Mouse (Mus musculus): Measurements from ENCODE around the gene Ush1c. TPM values are rescaled to one million over a fixed set of nuclear protein-coding genes. Genes with fewer than 3 reads are reported as not detected.

Ush1c gene
- not detected in 2 replicates for total RNA-seq (2017)

DNA sequence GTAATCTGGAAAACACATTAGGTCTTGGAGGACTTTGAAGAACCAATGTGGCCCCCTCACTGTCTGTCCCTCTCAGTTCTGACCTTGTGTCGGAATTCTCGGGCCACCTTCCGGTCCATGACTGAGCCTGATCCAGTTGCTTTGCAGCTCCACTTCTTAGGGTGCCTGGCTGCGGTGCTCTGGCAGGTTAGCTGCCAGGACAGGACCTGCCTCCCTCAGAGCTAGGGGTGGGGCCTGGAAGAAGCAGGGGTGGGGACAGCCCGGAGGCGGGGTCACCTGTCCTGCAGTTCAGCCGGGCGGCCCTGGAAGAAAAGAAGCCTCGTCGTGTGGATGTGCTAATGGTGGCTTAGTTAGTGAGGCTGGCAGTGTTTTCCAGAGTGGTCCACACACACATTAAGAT is at the start of gene Ush1c:
Gene Ush1c (minus strand): TSS at position 158 of the 400 bp plus-strand sequence.
- ATAC-seq (replicated peaks; ENCODE audit: low read depth, poor library complexity, severe bottlenecking): no peak

DNA sequence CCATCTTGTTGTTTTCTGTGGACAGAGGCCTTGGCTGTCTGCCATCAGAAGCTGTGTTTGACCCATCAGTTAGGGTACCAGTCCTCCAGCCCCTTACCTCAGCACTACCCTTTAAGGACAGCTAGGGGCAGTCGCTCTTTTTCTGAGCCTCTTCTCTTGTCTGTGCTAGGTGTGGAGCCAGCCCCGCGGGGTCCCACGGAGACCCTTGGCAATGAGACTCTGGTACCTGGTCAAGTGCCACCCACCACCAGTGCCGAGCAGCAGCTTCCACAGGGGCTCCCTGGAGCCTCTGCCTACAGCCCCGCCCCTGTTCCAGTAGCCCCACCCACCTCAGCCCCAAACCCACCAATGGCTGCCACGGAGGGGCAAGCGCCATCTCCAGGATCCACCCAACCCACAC is 48.7 kb upstream of the Ush1c start:
- no peak for ATAC-seq (replicated peaks; ENCODE audit: low read depth, poor library complexity, severe bottlenecking)

DNA sequence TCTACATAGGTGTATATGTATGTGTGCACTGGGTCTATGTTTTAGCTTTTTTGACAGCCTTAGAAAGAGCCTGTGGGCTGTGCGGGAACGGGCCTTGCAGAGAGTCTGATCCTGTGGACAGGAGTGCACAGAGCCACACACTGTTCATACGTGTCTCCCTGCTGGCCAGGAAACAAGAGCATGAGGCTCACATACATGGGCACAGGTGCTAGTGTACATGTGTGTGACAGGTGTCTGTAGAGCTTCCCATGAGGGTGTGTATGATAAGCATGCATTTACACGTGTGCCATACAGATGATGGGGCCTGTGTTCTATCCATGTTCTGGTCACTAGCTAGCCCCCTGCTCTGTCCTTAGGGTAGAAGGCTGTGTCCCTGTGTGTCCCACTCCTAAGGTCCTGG is 48.1 kb upstream of the Ush1c start:
- ATAC-seq (replicated peaks; ENCODE audit: low read depth, poor library complexity, severe bottlenecking): no peak

DNA sequence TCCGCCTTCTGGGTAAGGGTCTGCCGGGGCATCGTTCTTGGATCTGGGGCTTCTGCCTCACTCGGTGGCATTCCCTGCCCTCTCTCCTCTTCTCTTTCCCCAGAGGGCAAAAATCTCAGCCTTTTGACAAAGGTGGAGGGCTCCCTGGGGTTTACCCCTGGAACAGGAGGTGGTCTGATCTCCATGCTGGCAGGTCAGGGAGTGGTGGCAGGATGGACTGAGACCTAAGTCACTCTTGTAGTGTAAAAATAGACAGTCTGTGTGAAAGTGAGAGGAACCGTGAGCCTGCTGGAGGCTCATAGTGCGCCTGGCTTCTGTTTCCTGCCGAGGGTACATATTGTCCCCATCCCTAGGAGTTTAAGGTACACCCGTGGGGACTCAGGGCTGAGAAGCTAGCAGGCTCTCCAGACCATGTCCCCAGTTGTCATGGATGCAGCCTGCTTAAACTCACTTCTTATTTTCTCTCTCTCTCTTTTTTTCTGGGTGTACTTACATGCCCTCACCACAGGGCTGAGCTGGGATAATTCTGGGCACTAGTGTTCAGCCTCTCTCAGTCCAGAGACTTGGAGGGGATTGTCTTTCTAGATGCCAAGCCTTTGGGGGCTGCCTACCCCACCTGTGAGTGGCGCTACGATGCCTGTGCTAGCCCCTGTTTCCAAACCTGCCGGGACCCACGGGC is 47.0 kb upstream of the Ush1c start:
- no peak for ATAC-seq (replicated peaks; ENCODE audit: low read depth, poor library complexity, severe bottlenecking)

DNA sequence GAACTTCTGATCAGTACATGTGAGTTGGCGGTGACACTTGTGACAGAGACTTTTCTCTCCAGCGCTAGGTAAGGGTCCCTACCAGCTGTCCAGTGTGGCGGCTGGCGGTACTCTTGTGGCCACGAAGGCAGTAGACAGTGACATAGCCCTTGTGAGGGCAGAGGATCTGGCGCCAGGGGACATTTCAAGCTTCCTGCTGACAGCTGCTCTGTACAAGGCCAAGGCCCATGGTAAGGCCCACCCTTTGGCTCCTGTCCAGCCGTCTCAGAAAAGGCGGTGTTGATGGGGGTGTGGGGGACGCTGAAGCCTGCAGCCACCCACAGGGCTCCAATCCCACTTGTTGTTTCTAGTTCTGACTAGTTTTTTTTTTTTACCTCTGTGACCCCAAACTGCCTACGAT is 45.4 kb upstream of the Ush1c start:
- no peak for ATAC-seq (replicated peaks; ENCODE audit: low read depth, poor library complexity, severe bottlenecking)

DNA sequence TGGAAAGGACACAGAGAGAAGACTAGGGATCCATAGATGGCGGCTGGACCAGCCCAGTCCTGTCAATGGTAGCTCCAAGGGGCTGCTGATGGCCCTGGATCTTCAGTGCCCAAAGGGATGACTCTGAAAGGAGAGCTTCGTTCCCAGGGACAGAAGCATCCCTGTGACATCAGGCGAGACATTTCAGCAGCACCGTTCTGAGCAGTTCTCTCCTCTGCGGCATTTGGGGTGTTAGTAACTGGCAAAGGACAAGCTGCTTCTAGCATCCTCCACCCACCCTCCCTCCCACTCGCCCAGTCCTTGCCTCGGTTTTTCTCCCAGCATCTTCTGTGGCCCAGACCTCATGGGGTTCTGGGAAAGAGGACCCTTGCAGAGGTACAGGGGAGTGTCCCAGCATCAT is 44.0 kb upstream of the Ush1c start:
- no peak for ATAC-seq (replicated peaks; ENCODE audit: low read depth, poor library complexity, severe bottlenecking)

DNA sequence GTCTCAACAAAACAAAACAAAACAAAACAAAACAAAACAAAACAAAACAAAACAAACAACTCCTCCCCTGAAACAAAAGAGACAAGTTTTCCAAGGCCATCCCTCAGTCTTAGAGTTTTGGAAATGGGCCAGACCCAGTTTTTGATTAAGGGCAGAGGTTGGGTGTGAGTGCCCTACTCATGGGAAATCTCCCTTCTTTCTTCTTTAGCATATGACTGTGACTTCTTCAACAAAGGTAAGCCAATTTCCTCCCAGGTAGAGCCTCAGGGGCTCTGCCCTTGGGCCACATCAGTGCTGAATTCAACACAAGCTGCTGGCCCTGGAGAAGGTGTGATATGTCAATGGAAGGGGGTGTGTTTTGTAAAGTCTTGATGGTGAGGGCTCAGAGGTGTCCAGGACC is 42.6 kb upstream of the Ush1c start:
- no peak for ATAC-seq (replicated peaks; ENCODE audit: low read depth, poor library complexity, severe bottlenecking)

DNA sequence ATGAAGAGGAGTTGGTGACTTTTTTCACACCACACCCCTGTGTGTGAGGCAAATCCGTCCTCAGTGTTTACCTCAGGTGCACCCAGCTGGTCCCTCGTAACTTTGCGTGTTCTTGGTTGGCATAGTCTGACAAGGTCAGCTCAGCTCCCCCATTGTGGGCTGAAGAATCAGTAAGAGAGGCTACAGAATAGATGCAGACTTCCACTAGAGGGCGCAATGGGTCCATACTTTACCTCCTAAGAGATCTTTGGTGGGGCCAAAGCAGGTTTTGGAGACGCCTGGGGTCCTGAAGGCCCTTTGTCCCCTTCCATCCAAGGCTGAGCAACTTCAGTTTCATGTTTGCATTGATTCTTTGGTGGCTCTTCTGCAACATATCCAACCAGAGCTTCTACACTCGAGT is 41.6 kb upstream of the Ush1c start:
- peak; percentile 76 for ATAC-seq (replicated peaks; ENCODE audit: low read depth, poor library complexity, severe bottlenecking)

DNA sequence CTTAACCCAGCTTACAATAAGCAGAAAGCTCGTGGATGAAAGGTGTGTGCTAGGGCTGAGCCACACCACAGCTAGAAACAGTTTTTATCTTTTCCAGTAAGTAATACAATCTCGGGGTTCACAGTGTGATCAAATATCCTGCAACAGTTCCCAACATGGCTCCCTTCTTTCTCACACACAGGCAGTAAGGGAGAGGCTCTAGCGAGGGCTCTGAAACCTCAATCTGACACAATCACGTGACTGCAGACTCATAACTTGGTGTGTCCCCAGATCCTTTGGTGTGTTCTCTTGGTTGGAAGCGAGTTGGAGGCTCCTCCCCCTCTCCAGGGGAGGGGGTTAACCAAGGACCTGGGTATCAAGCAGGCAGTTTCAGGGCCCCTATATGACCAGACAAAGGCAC is 37.9 kb upstream of the Ush1c start:
- no peak for ATAC-seq (replicated peaks; ENCODE audit: low read depth, poor library complexity, severe bottlenecking)

DNA sequence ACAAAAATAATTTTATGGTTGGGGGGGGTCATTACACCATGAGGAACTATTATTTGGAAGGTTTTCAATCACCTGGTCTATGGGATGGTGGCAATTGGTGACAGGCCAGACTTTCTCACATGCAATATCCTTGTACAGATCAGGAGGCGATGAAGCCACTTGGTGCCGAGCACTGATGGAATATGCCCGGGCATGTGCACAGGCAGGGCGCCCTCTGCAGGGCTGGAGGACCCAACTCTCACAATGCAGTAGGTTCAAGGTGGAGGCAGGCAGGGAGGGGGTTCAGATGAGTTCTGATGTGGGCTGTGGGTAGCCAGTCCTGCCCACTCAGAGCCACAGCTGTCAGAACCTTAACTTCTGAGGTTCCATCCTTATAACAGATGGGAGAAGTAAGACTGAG is 13.5 kb upstream of the Ush1c start:
- no peak for ATAC-seq (replicated peaks; ENCODE audit: low read depth, poor library complexity, severe bottlenecking)

DNA sequence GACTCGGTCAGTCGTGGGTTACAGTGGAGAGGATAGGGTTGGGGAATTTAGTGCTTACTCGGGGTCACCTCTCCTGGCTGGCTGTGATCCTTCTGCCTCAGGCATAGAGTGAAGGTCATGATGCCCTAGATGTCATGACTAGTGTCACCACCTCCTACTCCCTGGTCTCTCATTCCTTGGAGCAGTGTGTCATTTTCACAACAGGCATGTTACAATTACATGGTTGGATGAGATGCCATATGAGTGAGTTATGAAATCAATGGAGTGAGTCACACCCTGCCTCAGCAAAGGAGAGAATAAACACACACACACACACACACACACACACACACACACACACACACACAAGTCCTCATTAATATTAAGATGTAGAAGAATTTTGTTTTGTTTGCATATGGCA is 9.3 kb upstream of the Ush1c start:
- no peak for ATAC-seq (replicated peaks; ENCODE audit: low read depth, poor library complexity, severe bottlenecking)

DNA sequence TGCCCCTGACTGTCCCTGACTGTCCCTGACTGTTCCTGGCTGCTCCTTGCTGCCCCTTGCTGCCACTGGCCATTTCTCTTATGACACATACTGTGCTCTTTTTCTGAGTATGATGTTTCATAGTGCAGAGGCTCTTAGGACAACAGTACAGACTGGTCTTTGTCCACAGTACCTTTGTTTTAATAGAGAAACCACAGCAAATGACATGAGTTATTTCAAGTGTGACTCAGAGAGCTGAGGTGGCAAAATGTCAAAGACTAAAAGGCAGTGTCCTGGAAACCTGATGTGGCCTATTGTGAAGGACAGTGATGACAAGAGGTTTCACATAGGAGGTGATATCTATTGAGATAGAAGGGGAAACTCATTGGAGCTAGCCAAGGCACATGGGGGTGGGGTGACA is 8.6 kb upstream of the Ush1c start:
- no peak for ATAC-seq (replicated peaks; ENCODE audit: low read depth, poor library complexity, severe bottlenecking)

DNA sequence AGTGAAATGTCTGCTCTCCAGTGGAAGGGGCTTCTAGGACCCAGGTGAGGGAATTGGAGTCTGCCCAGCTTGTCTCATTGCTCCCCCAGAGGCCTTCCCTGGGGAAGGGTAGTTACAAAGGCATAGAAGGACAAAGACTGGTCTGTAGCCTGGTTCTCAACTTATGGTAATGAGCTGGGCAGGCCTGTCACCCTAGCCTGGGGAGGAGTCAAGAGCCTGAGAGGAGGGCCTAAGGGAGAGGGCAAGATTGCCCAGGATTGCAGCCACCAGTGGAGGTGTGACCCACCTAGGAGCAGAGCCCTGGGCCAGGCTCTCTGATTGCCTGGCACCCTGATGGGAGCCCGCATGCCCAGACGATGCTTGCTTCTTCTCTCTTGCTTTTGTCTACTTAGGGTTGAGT is 2.4 kb upstream of the Ush1c start, which contains the start of gene Otog:
Gene Otog (plus strand): TSS at position 292 of the 400 bp plus-strand sequence.
- no peak for ATAC-seq (replicated peaks; ENCODE audit: low read depth, poor library complexity, severe bottlenecking)

DNA sequence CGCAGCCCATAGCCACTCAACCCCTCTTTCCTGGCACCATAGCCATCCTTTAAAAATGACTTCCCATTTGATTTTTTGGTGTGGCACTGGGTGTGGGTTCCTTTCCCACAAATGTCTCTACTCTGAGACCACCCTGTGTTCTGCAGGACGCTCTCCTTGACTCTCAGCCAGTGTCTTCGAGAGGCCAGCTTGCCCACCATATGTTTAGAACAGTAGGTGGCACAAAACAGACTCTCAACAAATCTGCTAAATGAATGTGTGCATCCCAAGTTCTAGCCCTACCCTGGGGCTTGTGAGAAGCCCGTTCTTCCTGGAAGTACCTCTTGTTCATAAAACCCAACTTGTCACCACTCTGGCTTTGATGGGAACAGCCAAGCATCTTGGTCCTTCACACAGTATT is 1.8 kb upstream of the Ush1c start:
- ATAC-seq (replicated peaks; ENCODE audit: low read depth, poor library complexity, severe bottlenecking): no peak

DNA sequence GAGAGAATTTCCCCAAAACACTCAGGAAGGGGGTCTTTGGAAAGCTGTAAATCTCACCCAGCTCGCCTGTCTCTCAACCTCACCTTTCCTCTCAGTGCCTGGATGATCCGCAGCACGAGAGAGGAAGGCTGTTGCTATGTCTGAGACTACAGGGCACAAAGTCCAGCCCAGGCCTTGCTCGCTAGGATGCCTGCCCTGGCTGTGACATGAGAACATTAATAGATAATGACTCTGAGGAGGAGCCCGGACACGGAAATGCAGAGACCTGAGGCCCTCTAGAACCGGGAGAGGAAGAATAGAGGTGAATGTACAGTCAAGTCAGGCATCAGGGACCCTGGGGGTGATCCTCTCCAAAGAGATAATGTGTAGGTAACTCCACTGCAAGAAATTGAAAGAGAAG is 1.1 kb downstream of the Ush1c start:
- ATAC-seq (replicated peaks; ENCODE audit: low read depth, poor library complexity, severe bottlenecking): no peak

DNA sequence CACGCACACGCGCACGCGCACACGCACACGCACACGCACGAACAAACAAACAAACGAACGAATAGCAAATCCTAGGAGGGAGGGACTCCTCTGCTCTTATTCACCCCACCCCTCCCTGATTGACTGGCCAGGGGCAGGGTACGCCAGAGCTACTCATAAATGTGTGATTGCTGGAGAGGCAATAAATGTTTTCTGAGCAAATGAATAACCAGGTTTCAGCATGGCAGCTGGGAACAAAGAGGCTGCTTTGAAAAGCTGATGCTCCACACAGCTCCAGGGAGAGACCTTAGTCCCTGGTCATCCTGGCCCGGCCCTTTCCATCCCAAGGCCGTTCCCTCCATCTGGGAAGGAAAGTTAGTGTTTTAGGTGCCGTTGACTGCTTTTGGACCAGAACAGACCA is 1.9 kb downstream of the Ush1c start:
- ATAC-seq (replicated peaks; ENCODE audit: low read depth, poor library complexity, severe bottlenecking): no peak

DNA sequence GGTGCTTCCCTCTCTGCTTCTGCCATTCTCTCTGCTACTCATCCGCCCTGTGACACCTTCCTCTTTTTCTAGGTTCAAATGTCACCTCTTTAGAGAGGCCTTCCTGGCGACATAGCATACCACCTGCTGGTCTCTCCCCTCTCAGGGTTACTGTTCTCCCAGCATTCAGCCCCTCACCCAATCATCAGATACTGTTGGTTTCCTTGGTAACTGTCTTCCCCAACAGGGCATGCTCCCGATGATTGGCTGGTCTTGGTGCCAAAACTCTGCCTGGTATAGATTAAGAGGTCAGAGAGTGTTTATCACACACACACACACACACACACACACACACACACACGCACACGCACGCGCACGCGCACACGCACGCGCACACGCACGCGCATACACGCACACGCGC is 2.4 kb downstream of the Ush1c start:
- no peak for ATAC-seq (replicated peaks; ENCODE audit: low read depth, poor library complexity, severe bottlenecking)

DNA sequence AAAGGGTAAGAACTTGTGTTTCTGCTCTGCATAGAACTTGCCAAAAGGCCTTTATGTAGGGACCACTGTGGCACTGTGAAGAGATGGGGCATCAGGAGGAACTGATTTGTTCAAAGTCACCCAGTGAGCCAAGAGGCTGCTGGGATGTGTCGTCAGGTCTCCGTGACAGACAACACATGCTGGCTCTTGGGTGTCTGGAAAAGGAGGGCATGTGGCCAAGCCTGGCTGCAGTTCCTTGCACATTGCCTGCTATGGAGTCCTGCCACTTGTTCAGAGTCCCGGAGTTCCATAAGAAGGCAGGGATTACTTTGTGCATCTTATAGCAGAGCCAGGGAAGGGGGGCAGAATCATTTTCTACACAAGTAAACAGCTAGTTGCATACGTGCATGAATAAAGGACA is 11.4 kb downstream of the Ush1c start:
- no peak for ATAC-seq (replicated peaks; ENCODE audit: low read depth, poor library complexity, severe bottlenecking)

DNA sequence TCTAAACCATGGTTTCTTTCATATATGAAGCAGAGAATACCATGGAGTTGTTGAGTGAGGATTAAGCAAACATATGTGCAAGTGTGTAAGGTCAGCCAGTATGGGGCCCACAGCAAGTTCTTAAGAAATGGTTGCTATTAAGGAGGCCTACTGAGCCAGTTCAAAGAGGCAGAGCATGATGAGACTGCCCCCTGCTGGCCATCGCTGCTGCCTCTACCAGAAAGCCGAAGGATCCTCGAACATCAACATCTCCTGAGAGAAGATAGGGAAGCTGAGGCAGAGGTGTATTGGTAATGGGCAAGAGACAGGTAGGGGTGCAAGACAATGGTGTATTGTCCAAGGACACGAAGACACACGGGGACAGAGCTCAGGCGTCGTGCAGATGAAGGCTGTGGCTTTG is 12.1 kb downstream of the Ush1c start:
- ATAC-seq (replicated peaks; ENCODE audit: low read depth, poor library complexity, severe bottlenecking): peak; percentile 66; the same call in 1 of the 2 replicates

DNA sequence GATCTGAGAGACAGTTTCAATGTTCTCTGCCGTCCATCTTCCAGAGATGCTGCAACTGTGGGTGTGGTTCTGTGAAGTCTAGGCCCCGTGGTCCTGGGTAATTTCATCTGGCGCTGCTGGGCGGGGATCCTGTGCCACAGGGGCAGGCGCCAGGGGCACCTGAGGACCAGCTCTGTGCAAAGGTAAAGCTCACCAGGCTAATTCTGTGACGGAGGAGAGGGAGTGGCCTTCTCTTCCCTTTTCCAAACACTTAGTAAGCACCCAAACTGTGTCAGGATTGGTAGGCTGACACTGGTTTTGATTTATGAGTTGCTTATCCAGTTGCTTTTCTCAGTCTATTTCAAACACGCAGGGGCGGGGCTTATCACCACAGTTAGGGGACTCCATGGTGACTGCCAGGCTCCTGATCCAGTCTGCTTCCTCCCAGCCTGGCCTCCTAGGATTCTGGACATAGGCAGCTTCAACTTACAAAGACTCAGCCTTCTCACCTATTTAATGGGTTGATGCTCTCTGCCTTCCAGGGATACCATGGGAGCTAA is 17.6 kb downstream of the Ush1c start:
- ATAC-seq (replicated peaks; ENCODE audit: low read depth, poor library complexity, severe bottlenecking): no peak

DNA sequence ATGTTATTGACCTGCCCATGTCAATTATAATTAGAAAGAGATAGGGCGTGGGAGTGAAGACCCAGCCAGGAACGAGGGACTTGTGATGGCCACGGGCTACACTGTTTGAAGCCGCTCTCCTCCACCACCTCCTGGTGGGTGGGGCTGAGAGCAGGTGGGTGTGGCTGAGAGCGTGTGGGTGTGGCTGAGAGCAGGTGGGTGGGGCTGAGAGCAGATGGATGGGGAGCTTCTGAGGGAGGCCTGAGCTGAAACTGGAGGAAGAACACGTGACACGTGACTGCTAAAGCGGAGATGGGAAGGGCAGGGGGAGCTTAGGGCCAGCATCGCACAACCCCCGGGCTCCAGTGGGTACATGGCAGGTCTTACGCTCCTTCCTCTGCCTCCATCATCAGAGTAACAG is 19.9 kb downstream of the Ush1c start:
- ATAC-seq (replicated peaks; ENCODE audit: low read depth, poor library complexity, severe bottlenecking): peak; percentile 68; the same call in 1 of the 2 replicates

DNA sequence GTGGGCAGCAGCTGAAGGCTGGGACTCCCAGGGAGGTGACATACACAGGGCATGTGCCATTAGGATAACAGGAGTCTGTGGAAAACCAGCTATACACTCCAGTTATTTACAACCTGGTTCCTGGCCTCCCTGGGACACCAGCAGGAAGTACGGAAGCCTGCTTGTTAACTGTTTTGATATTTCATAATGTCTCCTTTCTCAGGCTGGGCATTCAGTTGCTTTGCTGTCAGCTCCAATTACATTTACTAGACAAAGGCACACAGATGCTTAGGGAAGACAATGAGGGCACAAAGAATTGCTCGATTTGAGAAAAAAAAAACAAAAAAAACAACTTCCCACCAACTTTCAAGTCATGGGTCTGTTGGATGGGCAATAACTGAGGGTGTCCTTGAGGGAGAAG is 21.8 kb downstream of the Ush1c start:
- ATAC-seq (replicated peaks; ENCODE audit: low read depth, poor library complexity, severe bottlenecking): no peak
